Mouse (Mus musculus): ENCODE measurements around the gene Gm8108. TPM values are rescaled to one million over a fixed set of nuclear protein-coding genes. Genes with fewer than 3 reads are reported as not detected.
"Not testable (repeated sequence)": the region's sequence is repeated elsewhere in the genome, so short reads cannot be mapped to it uniquely, and the experiment has no call there.

The Gm8108 gene
- 1 to 10 TPM in 1 of 2 experiments, under 1 TPM in 1; 0.37 to 1.9 TPM for total RNA-seq (2021)
- long read RNA-seq, experiment 1, partial matches to known transcripts, result 0 of 1 reads
- long read RNA-seq, experiment 1, other reads (novel, unspliced or antisense), result 1 of 1 reads
- long read RNA-seq, experiment 2, partial matches to known transcripts, result 0 of 5 reads
- long read RNA-seq, experiment 2, other reads (novel, unspliced or antisense), result 5 of 5 reads

- not testable (repeated sequence) for DNase-seq (ENCODE audit: low spot score in 2 of 2)
Observed at GRCm38 (mm10) chr14:4110426-4110825, at the start of gene Gm8108. TSS of gene Gm8108 (plus strand) at chr14:4110526.

GRCm38 (mm10) chr14:4083820-4084219 is 26.5 kb upstream of the Gm8108 start, which contains the start of gene Gm3115:
TSS of gene Gm3115 (plus strand) at chr14:4084120.
- DNase-seq (ENCODE audit: low spot score in 2 of 2), result not testable (repeated sequence)

DNA sequence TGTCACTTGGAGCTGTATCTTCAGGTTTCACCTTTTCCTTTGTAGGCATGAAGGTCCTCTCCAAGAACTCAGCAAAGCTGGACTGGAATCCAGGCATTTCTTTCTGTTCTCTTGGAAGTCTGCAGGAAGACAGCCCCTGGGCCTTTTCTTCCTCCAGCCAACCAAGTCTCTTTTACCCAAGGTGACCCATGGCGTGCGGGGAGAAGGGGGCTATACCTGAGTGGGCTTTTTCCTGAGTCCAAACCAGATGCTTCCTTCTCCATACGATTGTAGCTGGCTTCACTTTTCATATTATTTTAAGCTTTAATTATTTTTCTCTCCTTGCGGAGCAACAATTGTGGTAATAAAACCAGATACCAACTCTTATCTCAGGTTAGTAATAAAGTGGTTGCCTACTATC is 31.3 kb downstream of the Gm8108 start:
- DNase-seq (ENCODE audit: low spot score in 2 of 2), result not testable (repeated sequence)

DNA sequence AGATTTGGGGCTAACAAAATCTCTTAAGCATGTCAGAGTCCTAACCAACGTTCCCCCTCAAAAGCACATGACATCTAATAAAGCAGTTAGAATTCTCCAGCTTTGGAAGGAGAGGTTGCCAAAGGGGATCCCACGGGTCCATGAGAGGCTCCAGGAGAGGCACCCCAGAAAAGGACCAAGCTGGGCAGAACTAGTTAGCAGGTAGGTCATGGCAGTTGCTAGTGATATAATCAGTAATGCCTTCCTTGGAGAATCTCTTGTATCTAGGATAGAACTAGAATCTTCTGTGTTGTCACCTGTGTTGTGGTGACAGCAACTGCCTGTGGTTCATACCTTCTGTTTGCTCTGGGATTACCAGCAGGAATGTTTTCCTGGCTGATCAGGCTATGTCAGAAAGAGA is 54.4 kb downstream of the Gm8108 start, which contains the start of gene Gm3127:
Gene Gm3127, plus strand, starts transcription at position 301 of the 400 bp plus-strand sequence.
- DNase-seq (ENCODE audit: low spot score in 2 of 2), result not testable (repeated sequence)

DNA sequence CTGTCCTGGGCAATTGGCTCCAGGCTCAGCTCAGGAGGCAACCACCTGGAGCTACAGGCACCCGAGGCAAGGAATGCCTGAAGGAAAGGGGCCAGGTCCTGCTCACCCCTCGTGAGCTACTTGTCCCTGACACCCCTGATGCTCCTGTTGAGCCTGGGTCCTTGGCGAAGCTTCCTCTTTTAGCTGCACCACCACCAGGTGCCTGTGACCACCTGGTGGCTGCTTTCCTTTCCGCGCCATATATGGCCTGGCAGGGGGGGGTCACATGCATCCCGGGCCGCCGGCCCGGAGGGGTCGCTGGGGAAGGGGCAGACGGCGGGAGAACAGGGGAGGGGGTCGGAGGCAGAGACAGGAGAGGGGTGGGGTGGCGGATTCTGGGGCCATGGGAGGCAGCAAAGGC is 71.7 kb downstream of the Gm8108 start:
- DNase-seq (ENCODE audit: low spot score in 2 of 2), result not testable (repeated sequence)

Other genes with a start within 250 kb of the Gm8108 start
- gene Gm2916, start 226.4 kb upstream of the Gm8108 start, total RNA-seq (2021), result not detected
- gene Gm3029, start 178.8 kb upstream of the Gm8108 start, total RNA-seq (2021), result not detected
- gene Gm3095, start 147.0 kb upstream of the Gm8108 start, total RNA-seq (2021), result not detected
- not detected for gene Gm3099, start 112.1 kb upstream of the Gm8108 start, total RNA-seq (2021)
- 1 to 10 TPM; 1.4 to 1.6 TPM for gene Gm5796, start 86.6 kb upstream of the Gm8108 start, total RNA-seq (2021)
- gene Gm3115, start 26.4 kb upstream of the Gm8108 start, total RNA-seq (2021), result not detected
- not detected for gene Gm3127, start 54.5 kb downstream of the Gm8108 start, total RNA-seq (2021)
- not detected for gene Gm2974, start 72.0 kb downstream of the Gm8108 start, total RNA-seq (2021)
- not detected for gene Gm3138, start 139.1 kb downstream of the Gm8108 start, total RNA-seq (2021)
- gene Gm3149, start 206.8 kb downstream of the Gm8108 start, total RNA-seq (2021), result not detected
- under 1 TPM; 0.34 TPM for gene 2610042L04Rik, start 224.2 kb downstream of the Gm8108 start, total RNA-seq (2021)

Measured in adrenal gland, postnatal 4 days (tissue).